8 mouse cellular contexts compared by ENCODE assay signal in genomic region chr8:15221211-15221912, GRCm38 (mm10).
DNase-seq lines count a peak whose midpoint lies in the region; ATAC-seq and TF ChIP-seq lines count a peak whose summit lies in the region.

No protein-coding gene starts in this region.

- H3K27me3 ChIP-seq in heart, postnatal 0 days (ENCODE audit: control insufficient read depth, insufficient read depth, low read length): no peaks in the 10 kb centered on the region
- H3K27me3 ChIP-seq in limb, embryonic 10.5 days (ENCODE audit: low read depth, poor library complexity, severe bottlenecking): no peaks in the 10 kb centered on the region
- no peaks in the 10 kb centered on the region for H3K27me3 ChIP-seq in neural tube, embryonic 11.5 days (ENCODE audit: control insufficient read depth, insufficient read depth, low read length)

- H3K4me2 ChIP-seq in heart, postnatal 0 days (ENCODE audit: low read depth, low read length): no peak overlapping the region
- H3K4me2 ChIP-seq in neural tube, embryonic 11.5 days (ENCODE audit: low read depth): no peak overlapping the region

- H3K4me1 ChIP-seq in ES-E14 (ENCODE audit: control insufficient read depth in 2 of 2, insufficient read depth in 2 of 2, low read length in 2 of 2, poor library complexity in 1 of 2): no peaks in the 10 kb centered on the region
- H3K4me1 ChIP-seq in heart, postnatal 0 days (ENCODE audit: control insufficient read depth, insufficient read depth): no peaks in the 10 kb centered on the region
- H3K4me1 ChIP-seq in limb, embryonic 10.5 days: peaks cover 12% of the 10 kb centered on the region; the same call in 1 of the 2 replicates
- no peaks in the 10 kb centered on the region for H3K4me1 ChIP-seq in neural tube, embryonic 11.5 days (ENCODE audit: control insufficient read depth, insufficient read depth, low read length)

- H3K4me3 ChIP-seq in ES-E14 (ENCODE audit: insufficient read depth in 1 of 2, low read depth in 1 of 2, low read length in 2 of 2, poor library complexity in 1 of 2, severe bottlenecking in 1 of 2): no peak overlapping the region
- no peak overlapping the region for H3K4me3 ChIP-seq in heart, postnatal 0 days (ENCODE audit: low read depth, low read length)
- no peak overlapping the region for H3K4me3 ChIP-seq in limb, embryonic 10.5 days
- H3K4me3 ChIP-seq in neural tube, embryonic 11.5 days (ENCODE audit: low read depth, low read length): no peak overlapping the region

- H3K36me3 ChIP-seq in ES-E14 (ENCODE audit: control insufficient read depth, insufficient read depth, low read length, poor library complexity, severe bottlenecking): no peaks in the 10 kb centered on the region
- no peaks in the 10 kb centered on the region for H3K36me3 ChIP-seq in heart, postnatal 0 days (replicated peaks; ENCODE audit: control insufficient read depth, insufficient read depth, low read length)
- no peaks in the 10 kb centered on the region for H3K36me3 ChIP-seq in limb, embryonic 10.5 days
- no peaks in the 10 kb centered on the region for H3K36me3 ChIP-seq in neural tube, embryonic 11.5 days (ENCODE audit: control insufficient read depth, insufficient read depth, low read length)

- TF ChIP-seq CTCF in heart, postnatal 0 days (IDR thresholded peaks at IDR 0.05; ENCODE audit: low read depth): peak; percentile 73

- no peak for TF ChIP-seq EP300 in heart, postnatal 0 days (IDR thresholded peaks at IDR 0.05; ENCODE audit: low read depth)

- peak; percentile 46 to 50 for DNase-seq in frontal cortex, postnatal 25 days (ENCODE audit: low spot score in 2 of 2)
- peak; percentile 43 for DNase-seq in ES-E14 (ENCODE audit: low read depth, low spot score)
- DNase-seq in cerebellum, postnatal 14 days: peak; percentile 79 to 88
- DNase-seq in heart, postnatal 0 days (ENCODE audit: low spot score): peak; percentile 36
- DNase-seq in limb, embryonic 10.5 days (ENCODE audit: low spot score): peak; percentile 77
- peak; percentile 52 for DNase-seq in neural tube, embryonic 11.5 days (ENCODE audit: low spot score)
- DNase-seq in urinary bladder, adult 2 months (ENCODE audit: low spot score): peak; percentile 33

- H3K9me3 ChIP-seq in ES-E14 (ENCODE audit: control insufficient read depth, insufficient read depth, low read depth, low read length): no peaks in the 10 kb centered on the region
- no peaks in the 10 kb centered on the region for H3K9me3 ChIP-seq in heart, postnatal 0 days (replicated peaks; ENCODE audit: control insufficient read depth, low read length)
- no peaks in the 10 kb centered on the region for H3K9me3 ChIP-seq in limb, embryonic 10.5 days (replicated peaks)
- no peaks in the 10 kb centered on the region for H3K9me3 ChIP-seq in neural tube, embryonic 11.5 days (ENCODE audit: control insufficient read depth, low read length)

- no peak overlapping the region for H3K9ac ChIP-seq in ES-E14 (ENCODE audit: insufficient read depth, low read depth, low read length, poor library complexity, severe bottlenecking)
- no peak overlapping the region for H3K9ac ChIP-seq in heart, postnatal 0 days (replicated peaks; ENCODE audit: low read depth, low read length)
- no peak overlapping the region for H3K9ac ChIP-seq in neural tube, embryonic 11.5 days (ENCODE audit: low read length)

- no peak for ATAC-seq in frontal cortex, adult (ENCODE audit: low TSS enrichment)
- ATAC-seq in heart, postnatal 0 days (ENCODE audit: insufficient read depth, low read depth): no peak
- peak; percentile 37; the same call in 1 of the 2 replicates for ATAC-seq in neural tube, embryonic 11.5 days (ENCODE audit: insufficient read depth, low FRiP score, low TSS enrichment)

- no peak overlapping the region for H3K27ac ChIP-seq in ES-E14 (ENCODE audit: insufficient read depth, low read depth, low read length, poor library complexity, severe bottlenecking)
- no peak overlapping the region for H3K27ac ChIP-seq in heart, postnatal 0 days (ENCODE audit: low read depth)
- no peak overlapping the region for H3K27ac ChIP-seq in limb, embryonic 10.5 days
- no peak overlapping the region for H3K27ac ChIP-seq in neural tube, embryonic 11.5 days (ENCODE audit: low read depth, low read length)

- 36% methylated on average over 13 of the region's 13 CpGs for WGBS in heart, postnatal 0 days
- 42% methylated on average over 13 of the region's 13 CpGs for WGBS in limb, embryonic 10.5 days
- WGBS in neural tube, embryonic 11.5 days: 42% methylated on average over 13 of the region's 13 CpGs

- in situ Hi-C loops in ES-E14 (cut with MboI; ENCODE audit: low sequenced_read_pairs in 2 of 2, unreplicated experiment in 2 of 2): no loop called here

TF ChIP-seq in ES-E14, 5 proteins besides CTCF, POLR2A, EP300 and RAD21:
- TF ChIP-seq ZC3H11A (IDR thresholded peaks at IDR 0.05; ENCODE audit: borderline replicate concordance, low read depth, low read length): peak; percentile 21; the same call in 1 of the 2 replicates
- TF ChIP-seq MAFK (IDR thresholded peaks at IDR 0.05; ENCODE audit: insufficient read depth, low read depth, low read length): no peak
TF ChIP-seq in ES-E14: peak in this region for 1.

Comparison
In these comparisons a context has a peak if more than half of its experiments do, and no peak if none do; other contexts are left out.
1. DNase-seq: peak in every context shown above with its lines; median percentile 84 in cerebellum, postnatal 14 days; 77 in limb, embryonic 10.5 days; 52 in neural tube, embryonic 11.5 days; 48 in frontal cortex, postnatal 25 days; 43 in ES-E14; 36 in heart, postnatal 0 days; 33 in urinary bladder, adult 2 months.